Mouse (Mus musculus) cerebellum, postnatal 14 days (tissue): ENCODE results near the gene Samd4.

Source experiments
- DNase-seq, 2 experiments: peaks; one replicate each; pipeline ENCODE4 v3.0.0; 2021; ENCODE audit warnings: mixed read lengths in 2 of 2

Gene Samd4

GRCm38 (mm10) chr14:46956121-46956520, 73.5 kb downstream of the Samd4 start:
- no peak for DNase-seq

- no peak for DNase-seq
Measured at GRCm38 (mm10) chr14:46959166-46959721, 76.6 kb downstream of the Samd4 start.

- DNase-seq, result no peak
Measured at GRCm38 (mm10) chr14:46959831-46960230, 77.2 kb downstream of the Samd4 start.

GRCm38 (mm10) chr14:46962832-46963231, 80.2 kb downstream of the Samd4 start:
- no peak for DNase-seq

- DNase-seq, result no peak
Measured at GRCm38 (mm10) chr14:46964074-46964872, 81.6 kb downstream of the Samd4 start.

GRCm38 (mm10) chr14:46966206-46966605, 83.6 kb downstream of the Samd4 start:
- no peak for DNase-seq

- no peak for DNase-seq
Measured at GRCm38 (mm10) chr14:46968046-46968445, 85.4 kb downstream of the Samd4 start.

GRCm38 (mm10) chr14:46970673-46971072, 88.0 kb downstream of the Samd4 start:
- peak; percentile 77 to 83 for DNase-seq

GRCm38 (mm10) chr14:46971802-46972201, 89.1 kb downstream of the Samd4 start:
- no peak for DNase-seq

GRCm38 (mm10) chr14:46974874-46975273, 92.2 kb downstream of the Samd4 start:
- DNase-seq, result no peak

GRCm38 (mm10) chr14:46975969-46976368, 93.3 kb downstream of the Samd4 start:
- no peak for DNase-seq

GRCm38 (mm10) chr14:46976712-46977111, 94.1 kb downstream of the Samd4 start:
- no peak for DNase-seq

GRCm38 (mm10) chr14:46977660-46978059, 95.0 kb downstream of the Samd4 start:
- DNase-seq, result no peak

GRCm38 (mm10) chr14:46979172-46979571, 96.5 kb downstream of the Samd4 start:
- no peak for DNase-seq

- DNase-seq, result no peak
Measured at GRCm38 (mm10) chr14:46980736-46981438, 98.2 kb downstream of the Samd4 start.

- DNase-seq, result peak in 1 of 2 experiments; percentile 15
Measured at GRCm38 (mm10) chr14:46982106-46982505, 99.5 kb downstream of the Samd4 start.

GRCm38 (mm10) chr14:46984542-46985125, 102.0 kb downstream of the Samd4 start:
- peak in 1 of 2 experiments; percentile 15 for DNase-seq

GRCm38 (mm10) chr14:46989694-46990093, 107.0 kb downstream of the Samd4 start:
- DNase-seq, result no peak

GRCm38 (mm10) chr14:46990450-46990849, 107.8 kb downstream of the Samd4 start:
- DNase-seq, result no peak

- DNase-seq, result no peak
Measured at GRCm38 (mm10) chr14:46994704-46995103, 112.0 kb downstream of the Samd4 start.

- DNase-seq, result no peak
Measured at GRCm38 (mm10) chr14:46999321-47000025, 116.8 kb downstream of the Samd4 start.

- no peak for DNase-seq
Measured at GRCm38 (mm10) chr14:47000096-47000736, 117.6 kb downstream of the Samd4 start.
